In the genomic region with DNA sequence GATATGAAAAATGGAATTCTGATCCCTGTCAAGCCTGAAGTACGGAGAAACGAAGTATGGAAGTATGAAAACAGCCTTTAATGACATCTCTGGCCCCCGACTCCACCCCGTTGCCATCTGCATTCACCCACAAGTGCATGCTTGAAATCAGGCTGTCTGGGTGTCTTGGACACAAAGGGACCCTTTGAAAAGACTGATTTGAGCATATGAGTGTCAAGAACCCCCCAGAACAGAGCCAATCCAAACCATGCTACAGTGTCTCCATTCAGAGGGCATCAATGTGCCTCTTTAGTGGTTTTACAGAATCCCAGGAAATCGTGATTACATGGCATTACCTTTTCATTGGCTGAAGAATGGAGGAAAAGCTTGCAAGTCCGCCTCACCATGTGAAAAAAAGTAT, we compare ENCODE assay signal across 25 mouse cellular contexts. TPM values are rescaled to one million over a fixed set of nuclear protein-coding genes. Genes with fewer than 3 reads are reported as not detected.
DNase-seq lines count a peak whose midpoint lies in the region; ATAC-seq lines count a peak whose summit lies in the region.
"Had no signal": no experiment of that assay in that cellular context is flagged by ENCODE, and none has a peak within 500 bp of the region (broad histone marks: within the 10 kb centered on the region; RNA-seq: fewer than 3 reads in every experiment).

No protein-coding gene starts in this region.

- H3K4me1 ChIP-seq in heart, embryonic 11.5 days (ENCODE audit: control insufficient read depth, insufficient read depth, low read length) = no peaks in the 10 kb centered on the region
- H3K4me1 ChIP-seq in hindbrain, embryonic 12.5 days = no peaks in the 10 kb centered on the region
- H3K4me1 ChIP-seq in hindbrain, embryonic 16.5 days (ENCODE audit: control insufficient read depth, insufficient read depth, low read depth, low read length) = no peaks in the 10 kb centered on the region
- no peaks in the 10 kb centered on the region for H3K4me1 ChIP-seq in midbrain, embryonic 11.5 days (ENCODE audit: control insufficient read depth, insufficient read depth, low read length)
- no peaks in the 10 kb centered on the region for H3K4me1 ChIP-seq in midbrain, embryonic 14.5 days (ENCODE audit: control insufficient read depth, insufficient read depth, low read length)
- H3K4me1 ChIP-seq in neural tube, embryonic 12.5 days = no peaks in the 10 kb centered on the region
- H3K4me1 ChIP-seq in neural tube, embryonic 15.5 days = no peaks in the 10 kb centered on the region
- H3K4me1 ChIP-seq: embryonic facial prominence, embryonic 12.5 days; embryonic facial prominence, embryonic 15.5 days; forebrain, embryonic 10.5 days; forebrain, embryonic 12.5 days had no signal

- H3K27me3 ChIP-seq in heart, embryonic 11.5 days (ENCODE audit: control insufficient read depth, insufficient read depth, low read length) = 0 out of 2 replicates have a peak, but pooled peaks cover 4% of the 10 kb centered on the region
- peaks cover 16% of the 10 kb centered on the region; the same call in 1 of the 2 replicates for H3K27me3 ChIP-seq in hindbrain, embryonic 12.5 days
- peaks cover 2% of the 10 kb centered on the region for H3K27me3 ChIP-seq in hindbrain, embryonic 16.5 days (replicated peaks; ENCODE audit: control insufficient read depth, insufficient read depth, low read length)
- H3K27me3 ChIP-seq in midbrain, embryonic 11.5 days (ENCODE audit: control insufficient read depth, insufficient read depth, low read length) = no peaks in the 10 kb centered on the region
- 0 out of 2 replicates have a peak, but pooled peaks cover 2% of the 10 kb centered on the region for H3K27me3 ChIP-seq in midbrain, embryonic 14.5 days (ENCODE audit: control insufficient read depth, insufficient read depth, low read length)
- peaks cover 6% of the 10 kb centered on the region; the same call in 1 of the 2 replicates for H3K27me3 ChIP-seq in neural tube, embryonic 12.5 days (replicated peaks)
- peaks cover 16% of the 10 kb centered on the region for H3K27me3 ChIP-seq in neural tube, embryonic 15.5 days (replicated peaks)
- H3K27me3 ChIP-seq: embryonic facial prominence, embryonic 12.5 days had no signal

- H3K9ac ChIP-seq in heart, embryonic 11.5 days (ENCODE audit: low read depth, low read length) = no peak overlapping the region
- H3K9ac ChIP-seq in hindbrain, embryonic 12.5 days = no peak overlapping the region
- no peak overlapping the region for H3K9ac ChIP-seq in hindbrain, embryonic 16.5 days (ENCODE audit: low read depth, low read length)
- H3K9ac ChIP-seq in midbrain, embryonic 11.5 days (ENCODE audit: low read length) = no peak overlapping the region
- no peak overlapping the region for H3K9ac ChIP-seq in midbrain, embryonic 14.5 days (replicated peaks; ENCODE audit: low read length)
- H3K9ac ChIP-seq in neural tube, embryonic 12.5 days = no peak overlapping the region
- H3K9ac ChIP-seq in neural tube, embryonic 15.5 days (replicated peaks) = no peak overlapping the region
- H3K9ac ChIP-seq: embryonic facial prominence, embryonic 12.5 days; embryonic facial prominence, embryonic 15.5 days; forebrain, embryonic 12.5 days had no signal

- DNase-seq in heart, adult 11 months = peak; percentile 77
- DNase-seq in midbrain, embryonic 11.5 days (ENCODE audit: low spot score, missing footprints) = peak; percentile 60
- DNase-seq in midbrain, embryonic 14.5 days = no peak
- DNase-seq: adrenal gland, adult 2 months; adrenal gland, postnatal 10 days; adrenal gland, postnatal 25 days; cerebellum, adult 11 months; cerebellum, adult 18-20 months; cerebellum, adult 8-10 months; cerebellum, adult 9-11 months; cerebellum, postnatal 14 days; cerebellum, postnatal 36 days; embryo, embryonic 11 days had no signal

- no peak for ATAC-seq in heart, embryonic 11.5 days (replicated peaks; ENCODE audit: insufficient number of reproducible peaks, low FRiP score, low TSS enrichment)
- peak; percentile 76 for ATAC-seq in hindbrain, embryonic 12.5 days (ENCODE audit: low FRiP score)
- ATAC-seq in hindbrain, embryonic 16.5 days = no peak
- no peak for ATAC-seq in midbrain, embryonic 11.5 days (ENCODE audit: low FRiP score)
- ATAC-seq in midbrain, embryonic 14.5 days (ENCODE audit: low FRiP score, low TSS enrichment) = no peak
- ATAC-seq in neural tube, embryonic 12.5 days (ENCODE audit: low FRiP score, low read depth) = 0 out of 2 replicates have a peak, but pooled peaks have one; percentile 44
- ATAC-seq in neural tube, embryonic 15.5 days (ENCODE audit: low FRiP score) = no peak
- ATAC-seq: forebrain, embryonic 14.5 days; forebrain, embryonic 16.5 days had no signal

- no peak overlapping the region for H3K4me2 ChIP-seq in heart, embryonic 11.5 days
- no peak overlapping the region for H3K4me2 ChIP-seq in hindbrain, embryonic 12.5 days (replicated peaks)
- no peak overlapping the region for H3K4me2 ChIP-seq in hindbrain, embryonic 16.5 days (ENCODE audit: low read length)
- H3K4me2 ChIP-seq in midbrain, embryonic 11.5 days = no peak overlapping the region
- no peak overlapping the region for H3K4me2 ChIP-seq in midbrain, embryonic 14.5 days (ENCODE audit: low read length)
- no peak overlapping the region for H3K4me2 ChIP-seq in neural tube, embryonic 12.5 days (replicated peaks)
- no peak overlapping the region for H3K4me2 ChIP-seq in neural tube, embryonic 15.5 days
- H3K4me2 ChIP-seq: embryonic facial prominence, embryonic 12.5 days; embryonic facial prominence, embryonic 15.5 days; forebrain, embryonic 12.5 days had no signal

- no peak overlapping the region for H3K4me3 ChIP-seq in heart, embryonic 11.5 days (ENCODE audit: low read depth, low read length)
- H3K4me3 ChIP-seq in hindbrain, embryonic 12.5 days = no peak overlapping the region
- H3K4me3 ChIP-seq in hindbrain, embryonic 16.5 days (ENCODE audit: low read length) = no peak overlapping the region
- H3K4me3 ChIP-seq in midbrain, embryonic 11.5 days (ENCODE audit: low read depth, low read length) = no peak overlapping the region
- H3K4me3 ChIP-seq in midbrain, embryonic 14.5 days (replicated peaks; ENCODE audit: low read depth, low read length) = no peak overlapping the region
- H3K4me3 ChIP-seq in neural tube, embryonic 12.5 days = no peak overlapping the region
- no peak overlapping the region for H3K4me3 ChIP-seq in neural tube, embryonic 15.5 days (replicated peaks)
- H3K4me3 ChIP-seq: embryonic facial prominence, embryonic 12.5 days; embryonic facial prominence, embryonic 15.5 days; erythroblast, embryonic 14.5 days; forebrain, embryonic 10.5 days; forebrain, embryonic 12.5 days had no signal

- 75% methylated on average over 6 of the region's 6 CpGs for WGBS in heart, embryonic 11.5 days (ENCODE audit: insufficient replicate concordance)
- WGBS in hindbrain, embryonic 12.5 days = 49% methylated on average over 6 of the region's 6 CpGs
- 54% methylated on average over 6 of the region's 6 CpGs for WGBS in hindbrain, embryonic 16.5 days
- 77% methylated on average over 6 of the region's 6 CpGs for WGBS in midbrain, embryonic 11.5 days
- 45% methylated on average over 6 of the region's 6 CpGs for WGBS in midbrain, embryonic 14.5 days
- 47% methylated on average over 6 of the region's 6 CpGs for WGBS in neural tube, embryonic 12.5 days
- WGBS in neural tube, embryonic 15.5 days = 49% methylated on average over 6 of the region's 6 CpGs

- H3K27ac ChIP-seq in heart, embryonic 11.5 days (ENCODE audit: low read depth, low read length) = no peak overlapping the region
- no peak overlapping the region for H3K27ac ChIP-seq in hindbrain, embryonic 12.5 days
- no peak overlapping the region for H3K27ac ChIP-seq in hindbrain, embryonic 16.5 days (ENCODE audit: low read depth, low read length)
- H3K27ac ChIP-seq in midbrain, embryonic 11.5 days (ENCODE audit: low read depth, low read length) = no peak overlapping the region
- no peak overlapping the region for H3K27ac ChIP-seq in midbrain, embryonic 14.5 days (replicated peaks; ENCODE audit: low read depth, low read length)
- no peak overlapping the region for H3K27ac ChIP-seq in neural tube, embryonic 12.5 days
- no peak overlapping the region for H3K27ac ChIP-seq in neural tube, embryonic 15.5 days (replicated peaks)
- H3K27ac ChIP-seq: embryonic facial prominence, embryonic 12.5 days; embryonic facial prominence, embryonic 15.5 days; forebrain, embryonic 10.5 days; forebrain, embryonic 12.5 days had no signal

- no peaks in the 10 kb centered on the region for H3K9me3 ChIP-seq in heart, embryonic 11.5 days (replicated peaks; ENCODE audit: control insufficient read depth, low read length)
- no peaks in the 10 kb centered on the region for H3K9me3 ChIP-seq in hindbrain, embryonic 12.5 days (replicated peaks)
- no peaks in the 10 kb centered on the region for H3K9me3 ChIP-seq in hindbrain, embryonic 16.5 days (ENCODE audit: control insufficient read depth, low read length)
- no peaks in the 10 kb centered on the region for H3K9me3 ChIP-seq in midbrain, embryonic 11.5 days (ENCODE audit: control insufficient read depth, low read length)
- no peaks in the 10 kb centered on the region for H3K9me3 ChIP-seq in midbrain, embryonic 14.5 days (ENCODE audit: control insufficient read depth, low read length)
- H3K9me3 ChIP-seq in neural tube, embryonic 12.5 days = no peaks in the 10 kb centered on the region
- no peaks in the 10 kb centered on the region for H3K9me3 ChIP-seq in neural tube, embryonic 15.5 days (replicated peaks)
- H3K9me3 ChIP-seq: embryonic facial prominence, embryonic 12.5 days; embryonic facial prominence, embryonic 15.5 days; forebrain, embryonic 10.5 days; forebrain, embryonic 12.5 days had no signal

- H3K36me3 ChIP-seq in heart, embryonic 11.5 days (ENCODE audit: control insufficient read depth, insufficient read depth, low read length) = no peaks in the 10 kb centered on the region
- H3K36me3 ChIP-seq in hindbrain, embryonic 12.5 days = no peaks in the 10 kb centered on the region
- no peaks in the 10 kb centered on the region for H3K36me3 ChIP-seq in hindbrain, embryonic 16.5 days (ENCODE audit: control insufficient read depth, insufficient read depth, low read length)
- no peaks in the 10 kb centered on the region for H3K36me3 ChIP-seq in midbrain, embryonic 11.5 days (ENCODE audit: control insufficient read depth, insufficient read depth, low read length)
- H3K36me3 ChIP-seq in midbrain, embryonic 14.5 days (ENCODE audit: control insufficient read depth, insufficient read depth, low read length) = no peaks in the 10 kb centered on the region
- H3K36me3 ChIP-seq in neural tube, embryonic 12.5 days = no peaks in the 10 kb centered on the region
- H3K36me3 ChIP-seq in neural tube, embryonic 15.5 days = no peaks in the 10 kb centered on the region
- H3K36me3 ChIP-seq: embryonic facial prominence, embryonic 12.5 days; embryonic facial prominence, embryonic 15.5 days; forebrain, embryonic 10.5 days; forebrain, embryonic 12.5 days had no signal

RNA-seq across cellular contexts. Expression of a gene that starts 18.7 kb away (rescaled TPM):
- polyA plus RNA-seq in heart, embryonic 11.5 days (2014; fragmentation: Nextera tagmentation; extraction: Ambion mirVana) = 57.2 and 61.3 TPM in 2 replicates
- 93.2 and 106 TPM in 2 replicates for polyA plus RNA-seq in hindbrain, embryonic 12.5 days (2016; fragmentation: Nextera tagmentation; extraction: Ambion mirVana)
- polyA plus RNA-seq in hindbrain, embryonic 16.5 days (2015; fragmentation: Nextera tagmentation; extraction: Ambion mirVana) = 74.9 and 79.7 TPM in 2 replicates
- polyA plus RNA-seq in midbrain, embryonic 11.5 days (2014; fragmentation: Nextera tagmentation; extraction: Ambion mirVana) = 120 and 121 TPM in 2 replicates
- polyA plus RNA-seq in midbrain, embryonic 14.5 days (2014; fragmentation: Nextera tagmentation; extraction: Ambion mirVana) = 68.3 and 70.6 TPM in 2 replicates
- polyA plus RNA-seq in neural tube, embryonic 12.5 days (2016; fragmentation: Nextera tagmentation; extraction: Ambion mirVana) = 94.6 and 99.4 TPM in 2 replicates
- polyA plus RNA-seq in neural tube, embryonic 15.5 days (2015; fragmentation: Nextera tagmentation; extraction: Ambion mirVana) = 78.2 and 81.3 TPM in 2 replicates

Comparison
In these comparisons a context has a peak if more than half of its experiments do, and no peak if none do; other contexts are left out.
1. ATAC-seq: peak in hindbrain, embryonic 12.5 days (single experiment) and neural tube, embryonic 12.5 days (single experiment); none in heart, embryonic 11.5 days (single experiment), hindbrain, embryonic 16.5 days (single experiment), midbrain, embryonic 11.5 days (single experiment), midbrain, embryonic 14.5 days (single experiment) and neural tube, embryonic 15.5 days (single experiment).